ENCODE assay signal across 9 mouse cellular contexts in genomic region chr19:46502069-46502455, GRCm38 (mm10). TPM values are rescaled to one million over a fixed set of nuclear protein-coding genes. Genes with fewer than 3 reads are reported as not detected.
DNase-seq lines count a peak whose midpoint lies in the region; ATAC-seq lines count a peak whose summit lies in the region.
"Had no signal": no experiment of that assay in that cellular context is flagged by ENCODE, and none has a peak within 500 bp of the region (broad histone marks: within the 10 kb centered on the region; RNA-seq: fewer than 3 reads in every experiment).

No protein-coding gene starts in this region.

- peak; percentile 82 for DNase-seq in layer of hippocampus, adult 11-12 months (ENCODE audit: low spot score)
- no peak for DNase-seq in layer of hippocampus, adult 9-10 months (ENCODE audit: low spot score)
- peak; percentile 73 for DNase-seq in cerebellum, adult 8-10 months
- DNase-seq in gastrocnemius, postnatal 10 days, result peak; percentile 84
- peak; percentile 85 for DNase-seq in testis, postnatal 10 days (ENCODE audit: low spot score)

- 0 out of 2 replicates have a peak, but pooled peaks cover 3% of the 10 kb centered on the region for H3K36me3 ChIP-seq in intestine, embryonic 16.5 days (ENCODE audit: control insufficient read depth, insufficient read depth, low read length)
- peaks cover 17% of the 10 kb centered on the region for H3K36me3 ChIP-seq in limb, embryonic 15.5 days
- peaks cover 16% of the 10 kb centered on the region for H3K36me3 ChIP-seq in neural tube, embryonic 12.5 days

- H3K4me1 ChIP-seq in intestine, embryonic 16.5 days (ENCODE audit: control insufficient read depth, insufficient read depth, low read length), result peaks cover 26% of the 10 kb centered on the region
- peaks cover 44% of the 10 kb centered on the region for H3K4me1 ChIP-seq in limb, embryonic 15.5 days
- H3K4me1 ChIP-seq in neural tube, embryonic 12.5 days, result peaks cover 29% of the 10 kb centered on the region

- H3K27ac ChIP-seq in intestine, embryonic 16.5 days (ENCODE audit: low read length), result peak overlapping the region; percentile 100
- H3K27ac ChIP-seq in limb, embryonic 15.5 days, result peak overlapping the region; percentile 99
- H3K27ac ChIP-seq in neural tube, embryonic 12.5 days, result peak overlapping the region; percentile 100

- 0% methylated on average over 43 of the region's 46 CpGs for WGBS in intestine, embryonic 16.5 days
- 0% methylated on average over 38 of the region's 46 CpGs for WGBS in limb, embryonic 15.5 days
- WGBS in neural tube, embryonic 12.5 days, result under 1% methylated on average over 46 of the region's 46 CpGs

- peak overlapping the region; percentile 62 for H3K4me2 ChIP-seq in intestine, embryonic 16.5 days (ENCODE audit: low read depth, low read length)
- peak overlapping the region; percentile 94 for H3K4me2 ChIP-seq in limb, embryonic 15.5 days
- peak overlapping the region; percentile 96 for H3K4me2 ChIP-seq in neural tube, embryonic 12.5 days (replicated peaks)

- no peaks in the 10 kb centered on the region for H3K9me3 ChIP-seq in intestine, embryonic 16.5 days (ENCODE audit: control insufficient read depth, low read length)
- H3K9me3 ChIP-seq in limb, embryonic 15.5 days, result no peaks in the 10 kb centered on the region
- no peaks in the 10 kb centered on the region for H3K9me3 ChIP-seq in neural tube, embryonic 12.5 days

- peak; percentile 4; the same call in 1 of the 2 replicates for ATAC-seq in intestine, embryonic 16.5 days
- ATAC-seq in limb, embryonic 15.5 days (ENCODE audit: insufficient number of reproducible peaks, low FRiP score, low TSS enrichment, low read depth), result no peak
- no peak for ATAC-seq in neural tube, embryonic 12.5 days (ENCODE audit: low FRiP score, low read depth)

- H3K27me3 ChIP-seq in intestine, embryonic 16.5 days (replicated peaks; ENCODE audit: control insufficient read depth, insufficient read depth, low read length), result no peaks in the 10 kb centered on the region
- no peaks in the 10 kb centered on the region for H3K27me3 ChIP-seq in limb, embryonic 15.5 days
- H3K27me3 ChIP-seq in neural tube, embryonic 12.5 days (replicated peaks), result no peaks in the 10 kb centered on the region
- H3K27me3 ChIP-seq: Patski had no signal

- peak overlapping the region; percentile 97 for H3K9ac ChIP-seq in intestine, embryonic 16.5 days (ENCODE audit: low read depth, low read length)
- H3K9ac ChIP-seq in limb, embryonic 15.5 days, result peak overlapping the region; percentile 86
- peak overlapping the region; percentile 100 for H3K9ac ChIP-seq in neural tube, embryonic 12.5 days

- H3K4me3 ChIP-seq in intestine, embryonic 16.5 days (ENCODE audit: low read length), result peak overlapping the region; percentile 87
- peak overlapping the region; percentile 92 for H3K4me3 ChIP-seq in limb, embryonic 15.5 days
- peak overlapping the region; percentile 99 for H3K4me3 ChIP-seq in neural tube, embryonic 12.5 days

RNA-seq across cellular contexts. Expression of gene Trim8, which starts 0.6 kb away (rescaled TPM):
- 10 to 100 TPM; 26.1 to 29.7 TPM for total RNA-seq in gastrocnemius, postnatal 10 days (2021)
- 10.1 and 13.7 TPM in 2 replicates for polyA plus RNA-seq in intestine, embryonic 16.5 days (2015; fragmentation: Nextera tagmentation; extraction: Ambion mirVana)
- polyA plus RNA-seq in limb, embryonic 15.5 days (2015; fragmentation: Nextera tagmentation; extraction: Ambion mirVana), result 14.6 and 15.1 TPM in 2 replicates
- 39.1 and 43.0 TPM in 2 replicates for polyA plus RNA-seq in neural tube, embryonic 12.5 days (2016; fragmentation: Nextera tagmentation; extraction: Ambion mirVana)
